Mouse (Mus musculus) heart, embryonic 13.5 days (tissue): ENCODE measurements at regions not wholly inside any gene's neighbourhood (a gene's known extent, or its start where the extent isn't known, plus 50 kb on each side); places are given as distances from the start of the nearest gene placed in this dataset.

Experiments used
- ATAC-seq: fragments of 200-750 bp; cut with Nextera tagmentation; 2 replicates; pipeline ENCODE4 v1.8.0; 2017; ENCODE audit warnings: moderate TSS enrichment; ENCODE audit not compliant: insufficient number of reproducible peaks, low FRiP score, low TSS enrichment; ENCODE audit errors: extremely low read depth
- H3K27ac ChIP-seq: fragments of 300-500 bp; sonication (generic); replicated peaks from 2 replicates; pipeline ENCODE4 v1.5.1; 2015; ENCODE audit warnings: moderate library complexity, mild to moderate bottlenecking, inconsistent platforms
- H3K27me3 ChIP-seq: fragments of 300-500 bp; sonication (generic); replicated peaks from 2 replicates; pipeline ENCODE4 v1.6.1; 2015; ENCODE audit warnings: mild to moderate bottlenecking, inconsistent platforms
- H3K36me3 ChIP-seq: fragments of 300-500 bp; sonication (generic); 2 replicates; pipeline ENCODE4 v1.6.1; 2015; ENCODE audit warnings: mild to moderate bottlenecking, inconsistent platforms
- H3K4me1 ChIP-seq: fragments of 300-500 bp; sonication (generic); 2 replicates; pipeline ENCODE4 v1.6.1; 2015; ENCODE audit warnings: inconsistent platforms
- H3K4me2 ChIP-seq: fragments of 300-500 bp; sonication (generic); 2 replicates; pipeline ENCODE4 v1.6.1; 2015; ENCODE audit warnings: inconsistent platforms, mild to moderate bottlenecking, moderate library complexity
- H3K4me3 ChIP-seq: fragments of 300-500 bp; sonication (generic); 2 replicates; pipeline ENCODE4 v1.5.1; 2015; ENCODE audit warnings: moderate library complexity, mild to moderate bottlenecking, inconsistent platforms
- H3K9ac ChIP-seq: fragments of 300-500 bp; sonication (generic); 2 replicates; pipeline ENCODE4 v1.6.1; 2015; ENCODE audit warnings: inconsistent platforms, mild to moderate bottlenecking, moderate library complexity
- H3K9me3 ChIP-seq: fragments of 300-500 bp; sonication (generic); 2 replicates; pipeline ENCODE4 v1.6.1; 2016; ENCODE audit warnings: inconsistent platforms
- WGBS: fragments of 180-500 bp; shearing (Covaris S2); methylation state at CpG from one replicate; pipeline ENCODE4 v1.1.7; 2015; ENCODE audit warnings: mixed read lengths; 5-methylcytosine and 5-hydroxymethylcytosine counted together

DNA sequence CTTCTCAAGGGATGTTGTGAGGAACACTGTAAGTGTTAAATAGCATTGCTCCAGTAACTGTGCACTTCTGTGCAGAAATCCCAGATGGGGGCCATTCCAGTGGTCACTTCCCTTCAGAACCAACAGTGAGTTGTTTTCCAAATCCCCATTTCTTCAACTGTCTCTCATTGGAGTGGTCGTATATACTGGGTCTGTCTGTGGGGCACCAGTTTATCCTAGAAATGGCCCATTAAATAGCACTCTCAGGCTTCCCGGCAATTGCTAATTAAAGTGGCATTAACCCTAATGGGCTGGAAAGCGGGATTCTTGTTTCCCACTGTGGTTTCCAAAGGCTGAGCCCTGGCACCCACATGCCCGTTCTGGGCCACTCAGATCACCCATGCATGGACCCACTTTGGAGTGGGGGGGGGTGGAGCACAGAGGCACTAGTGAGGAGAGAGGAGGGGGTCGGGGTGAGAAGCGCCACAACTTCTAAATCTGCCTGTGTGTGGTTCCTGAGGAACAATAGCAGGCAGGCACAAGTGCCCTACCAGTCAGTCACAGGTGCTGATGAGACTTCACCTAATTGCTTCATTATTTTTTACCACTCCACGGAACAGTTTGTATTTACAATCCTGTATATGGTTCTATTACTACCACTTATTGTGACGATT, 78.1 kb downstream of the Fam204a start:
- Histone ChIP-seq H3K4me1 (no peaks in the 10 kb centered on the region), H3K27me3 (peaks cover 63% of the 10 kb centered on the region), H3K27ac (no peak overlapping the region), H3K4me3 (no peak overlapping the region), H3K36me3 (no peaks in the 10 kb centered on the region), H3K4me2 (no peak overlapping the region), H3K9ac (no peak overlapping the region), H3K9me3 (no peaks in the 10 kb centered on the region)
- 61% methylated on average over 8 of the region's 8 CpGs for WGBS
- no peak for ATAC-seq

DNA sequence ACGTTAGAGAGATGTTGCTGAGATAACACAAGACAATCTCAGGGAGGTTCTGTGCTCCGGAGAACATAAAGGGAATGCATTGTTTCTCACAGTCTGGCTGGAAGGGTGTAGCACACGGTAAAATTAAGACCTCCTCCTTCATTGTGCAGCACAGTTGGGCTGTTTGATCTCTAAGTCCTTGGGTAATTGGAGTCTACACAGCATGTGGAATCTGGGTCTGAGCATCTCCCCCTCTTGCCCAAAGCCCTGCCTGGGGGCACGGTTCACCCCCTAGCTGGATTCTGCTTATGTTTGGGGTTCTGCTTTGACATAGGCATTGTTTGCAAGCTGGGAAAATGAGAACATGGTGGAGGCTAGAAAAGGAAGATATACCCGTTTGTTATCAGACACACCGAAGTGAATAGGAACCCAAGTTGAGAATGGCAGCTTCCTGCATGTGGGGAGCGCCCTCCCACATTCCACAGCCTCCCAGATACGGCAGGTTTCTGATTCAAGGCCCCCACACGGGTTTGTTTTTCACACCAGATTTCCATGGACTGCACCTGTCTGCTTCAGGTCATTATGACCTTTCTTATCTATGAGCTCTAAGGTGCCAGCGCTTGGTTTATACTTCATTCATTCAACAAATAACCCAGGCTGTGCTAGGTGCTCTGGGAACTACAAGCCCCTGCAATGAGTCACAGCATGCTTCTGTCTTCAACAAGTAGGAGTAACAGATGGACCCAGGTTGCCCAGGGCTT, 79.9 kb downstream of the Fam204a start:
- H3K4me3 ChIP-seq = no peak overlapping the region
- H3K9me3 ChIP-seq = no peaks in the 10 kb centered on the region
- WGBS = 43% methylated on average over 10 of the region's 10 CpGs
- H3K36me3 ChIP-seq = no peaks in the 10 kb centered on the region
- H3K4me1 ChIP-seq = no peaks in the 10 kb centered on the region
- no peak overlapping the region for H3K9ac ChIP-seq
- peaks cover 78% of the 10 kb centered on the region for H3K27me3 ChIP-seq
- H3K27ac ChIP-seq = no peak overlapping the region
- no peak for ATAC-seq
- no peak overlapping the region for H3K4me2 ChIP-seq

DNA sequence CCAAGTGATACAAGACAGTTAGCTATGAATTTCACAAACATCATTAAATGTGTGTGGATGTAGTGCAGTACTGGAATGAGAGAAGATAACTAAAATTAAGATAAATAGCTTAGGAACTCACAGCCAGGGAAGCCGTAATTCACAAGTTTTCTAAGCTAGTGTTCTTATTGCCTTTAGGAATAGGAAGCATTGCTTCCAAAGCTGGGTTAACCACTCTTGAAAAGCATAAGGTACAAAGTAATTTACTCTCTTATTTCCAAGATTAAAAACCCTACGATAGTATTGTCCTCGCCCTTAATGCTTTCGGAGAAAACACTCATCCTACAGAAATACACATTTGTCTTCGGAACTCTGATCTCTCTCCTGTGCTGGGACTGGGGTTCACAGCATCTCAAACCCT, 81.3 kb downstream of the Fam204a start:
- Histone ChIP-seq H3K36me3 (no peaks in the 10 kb centered on the region), H3K27me3 (peaks cover 78% of the 10 kb centered on the region), H3K4me3 (no peak overlapping the region), H3K9ac (no peak overlapping the region), H3K4me1 (no peaks in the 10 kb centered on the region), H3K27ac (no peak overlapping the region), H3K9me3 (no peaks in the 10 kb centered on the region), H3K4me2 (no peak overlapping the region)
- WGBS = 79% methylated on average over 5 of the region's 5 CpGs
- ATAC-seq = no peak

DNA sequence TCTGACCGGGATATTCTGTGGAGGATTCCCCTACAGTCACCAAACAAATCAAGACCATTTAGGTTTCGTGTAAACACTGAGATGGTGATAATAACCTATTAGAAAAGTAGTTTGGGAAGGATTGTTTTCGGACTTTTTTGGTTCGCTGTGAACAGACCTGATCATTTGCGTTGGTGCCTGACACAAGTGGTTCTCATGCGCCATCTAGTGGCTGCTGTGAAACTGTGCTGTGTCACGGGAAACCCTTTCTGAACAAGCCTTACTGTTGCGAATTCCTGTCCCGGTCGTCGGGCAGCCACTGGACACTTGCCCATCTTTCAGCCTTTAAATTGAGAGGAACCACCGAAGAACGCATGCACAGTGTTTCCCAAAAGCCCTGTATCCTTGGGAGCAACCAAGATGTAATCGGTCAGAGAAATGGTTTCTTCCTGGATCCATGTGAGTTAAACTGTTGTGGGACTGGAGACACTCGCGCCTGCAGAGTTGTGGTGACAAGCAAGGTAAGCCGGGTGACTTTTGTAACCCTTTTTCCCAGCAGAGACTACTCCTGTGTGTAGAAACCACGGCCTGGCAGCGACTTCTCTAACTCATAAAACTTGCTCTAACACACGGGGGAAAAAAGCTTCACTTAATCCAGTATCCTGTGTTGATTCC, 82.0 kb downstream of the Fam204a start:
- peaks cover 70% of the 10 kb centered on the region for H3K27me3 ChIP-seq
- H3K4me2 ChIP-seq = peak overlapping the region; percentile 65
- H3K9ac ChIP-seq = peak overlapping the region; percentile 62; the same call in 1 of the 2 replicates
- no peaks in the 10 kb centered on the region for H3K4me1 ChIP-seq
- WGBS = 6% methylated on average over 20 of the region's 20 CpGs
- ATAC-seq = no peak
- H3K4me3 ChIP-seq = peak overlapping the region; percentile 41
- H3K36me3 ChIP-seq = no peaks in the 10 kb centered on the region
- no peaks in the 10 kb centered on the region for H3K9me3 ChIP-seq
- H3K27ac ChIP-seq = no peak overlapping the region

DNA sequence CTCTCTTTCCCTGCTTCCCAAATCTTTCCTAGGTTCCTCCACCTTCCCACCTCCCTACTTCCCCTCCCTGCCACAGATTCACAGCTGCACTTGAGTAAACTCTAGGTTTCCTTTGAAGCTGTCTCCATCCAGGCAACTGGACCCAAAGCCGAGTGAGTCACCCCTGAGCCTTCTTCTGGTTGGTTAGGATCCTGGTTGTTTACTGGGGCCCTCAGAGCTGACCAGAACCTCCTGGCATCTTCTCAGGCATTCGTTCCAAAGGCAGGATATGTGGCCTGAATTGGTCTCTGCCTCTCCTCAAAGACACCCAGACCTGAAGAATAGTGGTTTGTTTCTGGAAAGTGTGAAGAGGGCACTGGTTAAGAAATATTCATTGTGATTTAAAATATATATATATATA, 87.6 kb downstream of the Fam204a start:
- H3K9ac ChIP-seq = no peak overlapping the region
- no peak for ATAC-seq
- no peak overlapping the region for H3K27ac ChIP-seq
- 35% methylated on average over 2 of the region's 2 CpGs for WGBS
- no peaks in the 10 kb centered on the region for H3K36me3 ChIP-seq
- peaks cover 21% of the 10 kb centered on the region for H3K27me3 ChIP-seq
- no peak overlapping the region for H3K4me3 ChIP-seq
- H3K9me3 ChIP-seq = no peaks in the 10 kb centered on the region
- no peaks in the 10 kb centered on the region for H3K4me1 ChIP-seq
- H3K4me2 ChIP-seq = no peak overlapping the region

DNA sequence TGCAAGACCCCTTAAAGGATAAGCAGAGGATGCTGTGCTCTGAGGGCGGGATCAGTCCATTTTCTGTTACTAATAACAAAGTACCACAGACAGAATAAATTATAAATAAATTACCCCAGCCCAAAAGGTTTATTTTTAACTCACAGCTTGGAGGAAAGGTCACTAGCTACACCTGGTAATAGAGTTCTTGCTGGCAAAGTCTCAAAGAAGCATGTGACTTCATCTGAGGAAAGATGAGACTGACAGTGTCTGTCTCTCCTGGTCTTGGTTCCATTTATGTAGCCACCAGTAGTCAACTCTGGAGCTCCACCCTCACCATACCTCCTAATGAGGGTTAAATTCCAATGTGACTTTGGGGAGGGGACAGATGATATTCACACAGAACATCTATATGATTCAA, 90.0 kb downstream of the Fam204a start:
- H3K27ac ChIP-seq = no peak overlapping the region
- H3K9me3 ChIP-seq = no peaks in the 10 kb centered on the region
- no peak overlapping the region for H3K4me2 ChIP-seq
- no peak overlapping the region for H3K9ac ChIP-seq
- no peaks in the 10 kb centered on the region for H3K36me3 ChIP-seq
- H3K4me3 ChIP-seq = no peak overlapping the region
- H3K4me1 ChIP-seq = no peaks in the 10 kb centered on the region
- H3K27me3 ChIP-seq = peaks cover 3% of the 10 kb centered on the region; the same call in 1 of the 2 replicates
- WGBS = 71% methylated on average over 1 of the region's 1 CpGs
- no peak for ATAC-seq

DNA sequence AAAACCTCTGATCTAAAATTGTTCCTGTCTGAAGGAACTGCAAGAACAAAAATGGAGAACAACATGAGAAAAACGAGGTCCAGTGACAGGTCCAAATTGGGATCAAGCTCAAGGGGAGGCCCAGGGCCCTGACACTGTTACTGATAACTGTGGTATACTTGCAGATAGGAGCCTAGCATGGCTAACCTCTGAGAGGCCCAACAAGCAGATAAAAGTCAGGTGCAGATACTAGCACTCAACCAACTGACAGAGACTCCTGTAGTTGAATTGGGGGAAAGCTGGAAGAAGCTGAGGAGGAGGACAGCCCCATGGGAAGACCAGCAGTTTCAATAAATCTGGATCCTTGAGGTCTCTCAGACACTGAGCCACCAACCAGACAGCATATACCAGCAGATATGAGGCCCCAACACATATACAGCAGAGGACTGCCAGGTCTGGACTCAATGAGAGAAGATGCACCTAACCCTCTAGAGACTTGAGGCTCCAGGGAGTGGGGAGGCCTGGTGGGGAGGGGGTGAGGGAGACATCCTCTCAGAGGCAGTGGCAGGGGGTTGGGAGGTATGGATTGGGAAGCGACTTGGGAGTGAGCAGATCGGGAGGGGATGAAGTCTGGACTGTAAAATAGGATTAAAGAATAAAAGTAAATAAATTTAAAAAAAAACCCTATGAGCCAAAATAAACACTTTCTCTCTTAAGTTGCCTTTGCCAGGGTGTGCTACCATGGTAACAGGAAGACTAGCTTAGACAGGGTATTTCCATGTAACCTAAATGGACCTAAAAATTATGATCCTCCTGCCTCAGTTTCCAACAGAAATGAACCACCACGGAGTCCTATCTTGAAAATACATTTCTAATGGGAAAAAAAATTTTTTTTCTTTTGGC, 91.8 kb downstream of the Fam204a start:
- WGBS = 51% methylated on average over 4 of the region's 4 CpGs
- no peak for ATAC-seq
- no peak overlapping the region for H3K4me3 ChIP-seq
- no peak overlapping the region for H3K4me2 ChIP-seq
- no peaks in the 10 kb centered on the region for H3K4me1 ChIP-seq
- H3K9me3 ChIP-seq = no peaks in the 10 kb centered on the region
- no peaks in the 10 kb centered on the region for H3K36me3 ChIP-seq
- H3K27me3 ChIP-seq = no peaks in the 10 kb centered on the region
- H3K9ac ChIP-seq = no peak overlapping the region
- no peak overlapping the region for H3K27ac ChIP-seq

DNA sequence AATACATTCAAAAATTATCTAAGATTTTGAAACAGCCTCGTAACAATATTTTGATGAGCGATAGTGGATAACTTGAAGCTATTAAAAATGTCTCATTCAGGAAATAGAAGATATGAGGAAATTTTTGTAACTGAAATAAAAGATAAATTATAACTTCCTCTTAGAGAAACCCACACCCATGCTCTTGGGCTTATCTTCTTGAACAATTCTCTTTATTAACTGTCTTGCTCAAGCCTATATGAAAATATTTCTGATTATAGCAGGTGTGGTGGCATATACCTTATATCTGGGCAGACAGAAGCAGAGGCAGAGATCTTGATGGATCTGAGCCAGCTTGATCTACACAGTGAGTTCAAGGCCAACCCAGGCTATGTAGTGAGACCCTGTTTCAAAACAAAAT, 96.9 kb downstream of the Fam204a start:
- WGBS = 77% methylated on average over 2 of the region's 2 CpGs

DNA sequence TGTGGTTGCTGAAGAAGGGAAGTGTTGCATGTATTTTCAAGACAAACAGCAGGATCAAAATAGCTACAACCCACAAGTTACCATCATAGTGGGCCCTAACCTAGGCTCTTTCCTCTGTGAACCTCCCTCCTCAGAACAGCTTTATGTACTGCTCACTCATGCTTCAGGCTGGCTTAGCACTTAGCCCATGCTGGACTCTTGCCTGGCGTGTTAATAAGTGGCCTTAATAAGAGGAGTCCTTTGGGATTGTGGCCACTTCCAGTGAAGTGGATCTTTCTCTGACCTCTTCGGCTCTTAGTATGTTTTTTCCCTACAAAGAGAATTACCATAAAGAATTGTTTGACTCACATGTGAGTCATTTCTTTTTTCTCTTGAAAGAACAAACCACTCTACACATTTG, 101.9 kb downstream of the Fam204a start:
- Histone ChIP-seq H3K9ac (no peak overlapping the region), H3K36me3 (no peaks in the 10 kb centered on the region), H3K4me3 (no peak overlapping the region), H3K27ac (no peak overlapping the region), H3K4me2 (no peak overlapping the region), H3K4me1 (no peaks in the 10 kb centered on the region), H3K27me3 (no peaks in the 10 kb centered on the region), H3K9me3 (no peaks in the 10 kb centered on the region)
- 72% methylated on average over 2 of the region's 2 CpGs for WGBS
- ATAC-seq = no peak

More for the DNA sequence above, 96.9 kb downstream of the Fam204a start:
- Histone ChIP-seq H3K27me3 (no peaks in the 10 kb centered on the region), H3K27ac (no peak overlapping the region), H3K4me2 (no peak overlapping the region), H3K9me3 (no peaks in the 10 kb centered on the region), H3K9ac (no peak overlapping the region), H3K36me3 (no peaks in the 10 kb centered on the region), H3K4me1 (no peaks in the 10 kb centered on the region), H3K4me3 (no peak overlapping the region)
- no peak for ATAC-seq

DNA sequence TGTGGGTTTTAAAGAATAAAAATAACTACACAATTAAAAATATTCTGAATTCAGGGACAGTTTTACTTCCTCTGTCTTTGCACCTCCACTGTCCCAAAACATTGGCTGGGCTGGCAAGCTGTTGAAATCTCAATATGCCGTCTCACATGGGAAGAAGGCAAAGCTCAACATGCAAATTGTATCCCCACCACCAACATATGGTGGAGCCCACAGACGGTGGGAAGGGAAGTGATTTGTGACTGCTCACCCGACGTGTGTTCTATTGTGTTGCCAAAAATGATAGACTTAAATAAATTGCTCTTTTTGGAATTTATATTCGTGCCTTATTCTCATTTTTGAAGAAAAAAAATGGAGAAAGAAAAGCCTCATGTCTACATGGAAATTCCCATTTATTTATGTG, 105.6 kb downstream of the Fam204a start:
- no peaks in the 10 kb centered on the region for H3K36me3 ChIP-seq
- H3K4me3 ChIP-seq = no peak overlapping the region
- no peaks in the 10 kb centered on the region for H3K4me1 ChIP-seq
- no peak for ATAC-seq
- H3K4me2 ChIP-seq = no peak overlapping the region
- no peaks in the 10 kb centered on the region for H3K27me3 ChIP-seq
- no peak overlapping the region for H3K27ac ChIP-seq
- no peaks in the 10 kb centered on the region for H3K9me3 ChIP-seq
- H3K9ac ChIP-seq = no peak overlapping the region
- WGBS = 75% methylated on average over 5 of the region's 5 CpGs

DNA sequence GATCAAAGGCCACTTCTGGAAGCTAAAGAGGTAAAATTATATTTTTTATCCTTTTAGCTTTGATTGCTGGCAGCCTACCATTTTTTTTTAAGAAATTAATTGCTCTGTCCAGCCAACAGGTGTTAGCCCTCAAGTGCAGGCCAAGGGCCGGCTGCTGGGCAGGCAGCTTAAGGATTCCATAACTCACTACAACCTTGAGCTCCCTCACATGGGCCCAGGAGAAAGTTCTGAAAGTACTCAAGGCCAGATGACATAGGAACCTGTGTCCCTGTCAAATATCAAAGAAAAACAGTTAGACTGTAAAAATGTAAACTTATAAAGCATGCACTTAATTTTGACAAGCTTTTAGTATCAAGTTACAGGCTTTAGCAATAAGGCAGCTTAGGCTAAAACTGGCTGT, 107.5 kb downstream of the Fam204a start:
- WGBS = 33% methylated on average over 1 of the region's 1 CpGs
- Histone ChIP-seq H3K27me3 (no peaks in the 10 kb centered on the region), H3K36me3 (no peaks in the 10 kb centered on the region), H3K4me2 (no peak overlapping the region), H3K4me1 (no peaks in the 10 kb centered on the region), H3K27ac (no peak overlapping the region), H3K9ac (no peak overlapping the region), H3K4me3 (no peak overlapping the region), H3K9me3 (no peaks in the 10 kb centered on the region)
- no peak for ATAC-seq
